Mouse (Mus musculus) liver, postnatal 0 days (tissue): ENCODE measurements around the gene Pick1.
A peak's percentile ranks its signal among the peaks of the same experiment; 100 is the strongest.

ENCODE experiments used
- CTCF ChIP-seq: sonication (generic); IDR thresholded peaks from 2 replicates; pipeline ENCODE4 v1.5.1; 2016; ENCODE audit warnings: antibody characterized with exemption, low read depth
- EP300 ChIP-seq: IDR thresholded peaks from 2 replicates; pipeline ENCODE4 v1.6.1; 2016; ENCODE audit warnings: antibody characterized with exemption, low read depth, mild to moderate bottlenecking

DNA sequence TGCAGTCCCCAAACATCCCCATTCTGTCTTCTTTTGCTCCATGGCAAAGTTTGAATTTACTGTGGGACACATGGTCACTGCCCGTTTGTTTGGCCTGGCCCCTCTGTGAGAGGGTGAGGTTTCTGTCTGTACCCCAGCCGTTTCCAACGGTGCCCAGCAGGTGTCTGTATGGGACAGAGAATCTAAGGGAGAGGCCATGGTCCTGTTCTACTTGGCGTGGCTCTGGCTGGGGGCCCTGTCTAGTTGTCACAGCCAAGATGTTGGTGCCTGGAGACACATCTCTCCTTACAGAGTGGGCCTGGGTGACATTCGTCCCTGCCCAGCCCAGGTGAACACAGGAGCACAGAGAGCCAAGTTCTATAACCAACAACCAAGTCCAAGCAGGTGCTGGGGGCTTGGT is 51.9 kb downstream of the Pick1 start:
- TF ChIP-seq CTCF = peak; percentile 39
- no peak for TF ChIP-seq EP300
